Mouse (Mus musculus): Measurements from ENCODE around the gene Ndufs3.

The Ndufs3 gene

GRCm38 (mm10) chr2:90847681-90848050, 57.0 kb downstream of the Ndufs3 start:
- no peak for DNase-seq

- peak; percentile 97 for DNase-seq
Observed at GRCm38 (mm10) chr2:90846955-90847680, 57.5 kb downstream of the Ndufs3 start, which contains the start of gene Mtch2. Gene Mtch2 (plus strand): TSS chr2:90847155.

- DNase-seq = peak; percentile 26
Observed at GRCm38 (mm10) chr2:90846597-90846954, 58.1 kb downstream of the Ndufs3 start.

GRCm38 (mm10) chr2:90846171-90846570, 58.5 kb downstream of the Ndufs3 start:
- peak; percentile 11 for DNase-seq

DNA sequence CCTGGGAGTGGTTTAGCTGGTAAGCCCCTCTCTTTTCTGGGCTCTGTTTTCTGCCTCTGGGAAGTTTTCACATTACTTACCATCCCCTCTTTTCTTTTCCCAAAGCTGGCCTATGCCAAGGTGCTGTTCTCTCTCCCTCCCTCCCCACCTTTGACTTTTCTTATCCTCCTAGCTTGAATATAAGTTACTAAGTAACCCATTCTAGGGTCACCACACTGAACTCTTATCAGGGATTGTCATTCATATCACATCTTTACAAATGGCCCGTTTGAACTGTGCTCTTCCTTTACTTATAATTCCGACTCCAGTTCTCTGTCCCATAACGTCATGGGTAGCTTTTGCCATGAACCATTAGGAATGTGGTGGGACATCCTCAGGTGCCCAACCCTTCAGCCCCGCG, 59.4 kb downstream of the Ndufs3 start:
- DNase-seq = no peak

Measured in right cerebral cortex, postnatal 4 days (tissue).